Mouse (Mus musculus): ENCODE results near the gene Hist2h2bb.

Hist2h2bb gene

DNA sequence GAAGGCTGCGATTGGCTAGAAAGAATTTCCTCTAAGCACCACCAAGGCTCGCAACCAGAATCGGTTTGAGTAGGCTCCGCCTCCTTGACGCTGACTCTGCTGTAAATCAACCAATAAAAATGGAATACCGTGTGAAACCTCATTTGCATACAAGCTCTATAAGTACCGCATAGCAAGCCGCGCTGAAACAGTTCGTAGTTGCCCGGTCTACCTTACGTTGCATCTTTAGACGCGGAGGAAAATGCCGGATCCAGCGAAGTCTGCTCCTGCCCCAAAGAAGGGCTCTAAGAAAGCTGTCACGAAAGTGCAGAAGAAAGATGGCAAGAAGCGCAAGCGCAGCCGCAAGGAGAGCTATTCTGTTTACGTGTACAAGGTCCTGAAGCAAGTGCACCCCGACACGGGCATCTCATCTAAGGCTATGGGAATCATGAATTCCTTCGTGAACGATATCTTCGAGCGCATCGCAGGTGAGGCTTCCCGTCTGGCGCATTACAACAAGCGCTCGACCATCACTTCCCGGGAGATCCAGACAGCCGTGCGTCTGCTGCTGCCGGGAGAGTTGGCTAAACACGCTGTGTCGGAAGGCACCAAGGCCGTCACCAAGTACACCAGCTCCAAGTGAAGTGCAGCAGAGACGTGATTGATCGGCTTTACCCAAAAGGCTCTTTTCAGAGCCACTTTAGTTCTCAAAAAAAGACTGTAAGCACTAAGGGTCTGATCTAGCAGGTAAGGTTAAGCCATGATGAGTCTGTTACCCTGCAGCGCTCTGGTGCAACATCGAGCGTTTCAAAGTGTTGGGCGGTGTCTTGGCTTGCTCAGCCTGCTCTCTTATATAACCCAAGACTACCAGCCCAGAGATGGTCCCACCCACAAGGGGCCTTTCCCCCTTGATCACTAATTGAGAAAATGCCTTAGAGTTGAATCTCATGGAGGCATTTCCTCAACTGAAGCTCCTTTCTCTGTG lies at the start of gene Hist2h2bb:
Gene Hist2h2bb, plus strand, starts transcription at position 242 of the 964 bp plus-strand sequence.
- peak; percentile 92 to 93 for DNase-seq

DNA sequence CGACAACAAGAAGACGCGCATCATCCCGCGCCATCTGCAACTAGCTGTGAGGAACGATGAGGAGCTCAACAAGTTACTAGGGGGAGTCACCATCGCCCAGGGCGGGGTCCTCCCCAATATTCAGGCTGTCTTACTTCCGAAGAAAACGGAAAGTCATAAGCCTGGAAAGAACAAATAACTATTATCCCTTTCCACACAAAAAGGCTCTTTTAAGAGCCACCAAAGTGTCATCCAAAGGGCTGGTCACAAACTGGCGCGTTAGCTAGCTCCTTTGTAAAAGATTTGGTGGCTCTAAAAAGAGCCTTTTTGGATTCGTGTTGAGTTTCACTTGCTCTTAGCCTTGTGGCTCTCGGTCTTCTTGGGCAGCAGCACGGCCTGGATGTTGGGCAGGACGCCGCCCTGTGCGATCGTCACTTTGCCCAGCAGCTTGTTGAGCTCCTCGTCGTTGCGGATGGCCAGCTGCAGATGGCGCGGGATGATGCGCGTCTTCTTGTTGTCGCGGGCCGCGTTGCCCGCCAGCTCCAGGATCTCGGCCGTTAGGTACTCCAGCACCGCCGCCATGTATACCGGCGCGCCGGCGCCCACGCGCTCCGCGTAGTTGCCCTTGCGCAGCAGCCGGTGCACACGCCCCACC lies 49.3 kb upstream of the Hist2h2bb start:
- peak in 1 of 2 experiments; percentile 82 for DNase-seq

DNA sequence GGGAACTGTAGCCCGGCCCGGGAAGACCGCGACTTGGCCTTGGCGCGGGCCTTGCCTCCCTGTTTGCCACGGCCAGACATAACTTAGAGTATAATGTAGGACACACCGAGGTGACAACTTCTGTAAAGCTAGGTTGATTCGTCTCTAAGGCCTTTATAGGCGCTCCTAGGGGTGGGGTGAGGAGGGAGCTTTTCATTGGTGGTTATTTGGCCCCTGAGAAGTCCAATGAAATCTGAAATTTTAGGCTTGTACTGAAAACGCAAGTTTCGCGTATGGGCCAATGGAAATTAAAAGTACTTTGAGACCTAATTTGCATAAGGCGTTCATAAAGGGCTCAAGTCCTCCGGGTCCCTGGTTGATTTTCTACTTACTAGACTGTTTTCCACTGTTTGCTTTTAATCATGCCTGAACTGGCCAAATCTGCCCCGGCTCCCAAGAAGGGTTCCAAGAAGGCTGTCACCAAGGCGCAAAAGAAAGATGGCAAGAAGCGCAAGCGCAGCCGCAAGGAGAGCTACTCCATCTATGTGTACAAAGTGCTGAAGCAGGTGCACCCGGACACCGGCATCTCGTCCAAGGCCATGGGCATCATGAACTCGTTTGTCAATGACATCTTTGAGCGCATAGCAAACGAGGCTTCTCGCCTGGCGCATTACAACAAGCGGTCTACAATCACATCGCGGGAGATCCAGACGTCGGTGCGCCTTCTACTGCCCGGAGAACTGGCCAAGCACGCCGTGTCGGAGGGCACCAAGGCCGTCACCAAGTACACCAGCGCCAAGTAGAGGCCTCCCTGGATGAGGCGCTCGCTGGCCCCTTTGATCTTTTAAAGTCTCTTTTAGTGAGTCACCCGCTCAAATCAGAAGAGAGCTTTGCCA lies 48.5 kb upstream of the Hist2h2bb start, which contains the start of the genes Hist2h2ac and Hist2h2be:
Gene Hist2h2ac, minus strand, starts transcription at position 116 of the 875 bp plus-strand sequence.
Gene Hist2h2be, plus strand, starts transcription at position 355 of the 875 bp plus-strand sequence.
- DNase-seq, result peak; percentile 73 to 87

DNA sequence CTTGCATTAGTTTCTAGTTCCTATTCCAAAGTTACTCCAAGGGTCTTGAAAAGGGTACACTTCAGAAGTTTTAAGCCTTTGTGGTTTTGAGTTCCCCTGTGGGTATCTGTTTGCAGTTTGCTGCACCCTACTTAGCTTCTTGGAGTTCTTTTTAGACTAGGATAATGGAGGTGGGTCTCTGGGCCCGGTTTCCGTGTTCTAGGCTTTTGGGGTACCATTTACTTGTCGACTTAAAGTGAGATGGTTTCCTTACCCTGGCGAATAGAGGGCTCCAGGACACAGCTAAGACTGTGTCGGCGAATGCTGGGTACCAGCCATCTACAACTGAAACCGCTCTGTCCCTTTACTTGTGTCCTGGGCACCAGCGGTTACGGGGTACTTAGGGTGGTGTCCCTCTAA lies 47.9 kb upstream of the Hist2h2bb start:
- DNase-seq, result no peak

DNA sequence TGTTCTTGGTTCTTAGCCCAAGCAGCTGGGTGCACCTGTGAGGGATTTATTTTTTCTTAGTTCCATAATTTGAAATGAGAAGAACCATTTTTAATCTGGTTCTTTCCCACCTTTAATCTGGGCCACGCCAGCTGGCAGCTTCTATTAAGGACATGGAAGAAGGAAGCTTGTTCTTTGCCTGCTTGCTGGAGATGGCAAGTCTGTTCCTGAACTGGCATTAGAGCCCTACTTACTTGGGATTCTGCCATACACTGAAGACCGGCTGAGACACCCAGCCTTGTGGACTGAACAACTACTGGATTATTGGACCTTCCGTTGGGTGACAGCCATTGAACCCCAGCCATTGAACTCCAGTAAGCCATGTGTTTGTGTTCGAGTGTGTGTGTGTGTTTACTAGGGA lies 46.8 kb upstream of the Hist2h2bb start:
- DNase-seq, result no peak

DNA sequence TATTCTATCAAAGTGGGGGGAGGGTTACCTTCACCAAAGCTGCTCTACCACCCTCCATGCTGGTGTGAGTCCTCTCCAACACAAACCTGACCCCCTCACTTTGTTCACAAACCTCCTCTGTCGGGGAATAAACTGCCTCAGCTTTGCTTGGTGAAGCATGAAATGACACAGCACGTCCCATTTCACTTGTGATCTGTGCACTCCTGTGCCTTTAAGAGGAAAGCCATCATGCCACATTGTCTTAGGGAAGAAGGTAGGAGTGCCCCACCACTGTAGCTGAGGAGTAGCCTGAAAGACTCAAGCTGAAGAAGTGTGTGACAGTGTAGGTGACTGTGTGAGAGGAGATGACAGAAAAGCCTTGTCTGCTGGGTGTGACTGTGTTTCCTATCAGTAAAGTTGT lies 44.1 kb upstream of the Hist2h2bb start:
- DNase-seq, result no peak

DNA sequence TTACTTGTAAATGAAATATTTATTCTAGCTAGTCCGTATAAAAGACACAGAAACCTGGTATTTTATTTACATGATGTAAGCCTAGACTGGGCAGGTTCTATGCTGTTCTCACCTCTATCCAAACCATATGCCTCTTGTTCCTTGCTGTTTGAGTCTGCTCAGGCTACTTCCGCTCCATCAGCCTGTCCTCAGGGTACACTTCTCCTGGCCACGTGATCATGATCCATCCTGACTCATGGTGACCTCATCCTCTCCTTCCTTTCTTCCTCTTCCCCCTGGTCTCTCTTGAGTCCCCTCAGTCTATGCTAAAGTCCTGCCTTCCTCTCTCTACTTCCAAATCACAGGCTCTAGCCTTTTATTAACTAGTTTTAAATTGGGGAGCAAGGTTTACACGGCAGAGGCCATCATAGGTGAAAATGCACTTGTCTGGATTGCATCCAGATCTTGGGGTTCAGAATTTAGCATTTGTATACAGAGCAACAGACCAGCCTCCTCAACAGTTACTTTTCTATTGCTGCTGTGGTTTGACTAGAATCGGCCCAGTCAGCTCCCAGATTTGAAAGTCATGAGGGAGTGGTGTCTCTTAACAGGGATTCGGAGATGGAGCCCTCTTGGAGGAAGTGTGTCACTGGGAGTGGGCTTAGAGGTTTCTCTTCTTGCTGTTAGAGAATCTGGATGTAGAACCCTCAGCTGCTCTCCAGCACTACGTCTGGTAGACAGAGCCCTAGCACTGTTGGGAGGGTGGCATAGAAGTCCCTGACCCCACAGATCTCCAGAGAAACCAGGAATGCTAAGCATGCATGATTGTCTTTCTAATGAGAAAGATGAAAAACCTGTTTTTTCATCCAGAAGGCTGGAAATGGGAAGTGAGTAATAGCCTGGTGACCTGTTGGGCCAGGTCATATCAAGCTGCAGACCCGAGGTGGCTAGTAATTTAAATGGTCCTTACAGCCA lies 42.6 kb upstream of the Hist2h2bb start:
- DNase-seq, result no peak

DNA sequence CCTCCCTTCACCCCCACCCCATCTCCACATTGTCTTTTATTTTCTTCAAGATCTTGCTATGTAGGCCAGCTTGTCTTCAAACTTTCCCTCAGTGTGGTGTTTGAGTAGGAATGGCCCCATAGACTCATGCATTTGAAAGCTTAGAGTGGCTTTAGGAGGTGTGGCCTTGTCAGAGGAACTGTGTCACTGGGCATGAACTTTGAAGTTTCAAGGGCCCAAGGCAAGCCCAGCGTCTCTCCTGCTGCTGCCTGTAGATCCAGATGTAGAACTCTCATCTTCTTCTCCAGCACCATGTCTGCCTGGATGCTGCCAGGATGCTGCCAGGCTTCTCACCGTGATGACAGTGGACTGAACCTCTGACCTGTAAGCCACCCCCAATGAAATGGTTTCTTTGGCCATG lies 40.7 kb upstream of the Hist2h2bb start:
- no peak for DNase-seq

DNA sequence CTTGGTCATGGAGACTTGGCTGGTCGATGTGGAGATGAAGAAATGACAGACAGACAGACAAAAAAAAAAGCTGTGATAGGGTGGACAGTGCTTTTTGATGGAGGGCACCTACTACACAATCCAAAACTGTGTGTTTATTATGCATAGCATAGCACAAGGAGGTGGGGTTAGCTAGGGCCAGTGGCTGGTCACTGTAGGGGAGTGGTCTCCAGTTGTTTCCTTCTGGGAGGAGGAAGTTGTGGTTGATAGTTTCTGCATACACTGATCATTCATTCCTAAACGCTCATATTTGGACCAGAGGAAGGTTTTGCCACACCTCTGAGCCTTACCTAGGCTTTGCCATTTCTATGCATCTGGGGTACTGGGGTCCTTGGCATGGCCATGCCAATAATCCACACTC lies 39.1 kb upstream of the Hist2h2bb start:
- no peak for DNase-seq

DNA sequence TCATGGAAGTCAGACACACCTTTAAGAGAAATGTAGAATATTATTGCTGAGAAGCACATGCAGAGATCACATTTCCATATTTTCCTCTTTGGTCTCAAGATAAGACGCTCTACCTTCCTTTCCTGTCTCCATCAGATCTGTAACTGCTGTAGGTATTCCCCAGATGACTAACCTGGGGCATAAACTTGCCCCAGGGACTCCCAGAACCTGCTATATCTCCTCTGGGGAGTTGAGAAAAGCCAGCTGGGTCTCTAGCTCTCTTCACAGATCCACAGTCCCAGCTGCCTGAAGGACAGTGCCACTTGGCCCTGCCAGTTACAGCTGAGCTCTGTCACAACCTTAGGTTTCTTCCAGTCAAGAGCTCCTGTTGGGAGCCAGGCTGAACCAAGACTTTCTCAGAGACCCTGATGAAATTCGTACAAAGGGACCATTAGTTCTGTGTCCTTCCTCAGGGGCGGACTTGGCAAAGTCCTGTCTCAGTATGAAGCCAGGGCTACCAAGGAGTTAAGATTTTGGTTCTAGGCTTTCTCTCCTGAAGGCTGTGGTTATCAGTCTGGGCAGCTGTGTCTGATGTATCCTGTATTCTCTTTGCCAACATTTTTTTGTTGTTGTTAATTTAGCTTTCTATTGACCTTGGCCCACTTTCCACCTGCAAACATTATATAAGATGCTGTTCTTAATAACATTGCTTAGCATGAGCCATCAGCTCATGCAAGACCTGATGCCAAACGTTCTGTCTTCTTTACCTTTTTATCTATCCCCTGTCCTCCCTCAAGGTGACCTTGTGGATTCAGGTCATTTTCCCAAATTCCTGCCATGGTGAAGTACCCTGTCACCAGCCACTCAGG lies 38.4 kb upstream of the Hist2h2bb start:
- DNase-seq, result no peak

DNA sequence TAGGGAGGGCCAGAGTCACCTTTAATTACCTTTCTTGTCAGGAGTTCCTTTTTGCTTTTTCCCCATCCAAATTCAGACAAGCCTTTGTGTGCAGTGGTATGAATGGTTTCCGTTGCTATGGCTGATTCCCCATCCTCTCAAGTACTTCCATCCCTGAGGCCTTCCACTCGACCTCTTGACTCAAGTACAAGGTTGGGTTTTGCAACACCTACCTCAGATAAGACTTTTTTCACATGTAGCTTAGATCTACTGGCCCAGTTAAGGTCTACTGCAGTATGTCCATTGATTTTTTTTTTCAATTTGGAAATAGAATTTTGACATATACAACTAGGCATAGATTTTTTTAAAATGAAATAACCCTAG lies 37.8 kb upstream of the Hist2h2bb start:
- no peak for DNase-seq

DNA sequence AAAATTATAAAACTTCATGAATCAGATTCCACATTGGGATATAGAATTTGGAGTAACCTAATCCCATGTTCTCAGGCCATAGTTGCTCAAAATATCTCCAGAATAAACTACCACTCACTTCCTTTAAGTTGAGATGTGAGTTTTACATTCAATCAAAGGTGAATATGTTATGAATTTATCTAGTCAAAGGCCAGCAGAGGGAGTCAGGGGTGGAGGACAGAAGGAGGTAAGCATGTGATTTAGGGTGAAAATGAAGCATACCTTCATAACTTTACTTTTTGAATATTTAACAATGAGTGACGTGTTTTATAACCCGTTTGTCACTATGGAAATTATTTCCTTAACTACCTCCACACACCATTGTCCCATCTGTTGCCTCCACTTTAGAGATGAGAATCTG lies 34.6 kb upstream of the Hist2h2bb start:
- no peak for DNase-seq

DNA sequence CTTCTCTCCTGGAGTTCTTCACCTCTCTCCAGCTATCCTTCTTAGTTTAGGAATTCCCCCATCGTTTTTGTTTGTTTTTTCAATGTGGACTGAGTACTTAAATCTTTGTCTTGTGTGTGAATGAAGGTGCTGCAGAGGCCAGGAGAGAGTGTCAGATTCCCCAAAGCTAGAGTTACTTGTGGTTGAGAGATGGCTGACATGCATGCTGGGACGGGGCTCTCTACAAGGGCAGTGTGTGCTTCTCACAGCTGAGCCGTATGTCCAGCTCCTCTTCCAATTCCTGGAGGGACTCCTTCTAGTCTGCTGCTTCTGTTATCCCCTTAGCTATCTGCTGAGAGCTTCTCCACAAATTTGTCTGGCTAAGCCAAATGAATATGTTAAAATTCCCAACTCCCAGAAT lies 33.7 kb upstream of the Hist2h2bb start:
- no peak for DNase-seq

DNA sequence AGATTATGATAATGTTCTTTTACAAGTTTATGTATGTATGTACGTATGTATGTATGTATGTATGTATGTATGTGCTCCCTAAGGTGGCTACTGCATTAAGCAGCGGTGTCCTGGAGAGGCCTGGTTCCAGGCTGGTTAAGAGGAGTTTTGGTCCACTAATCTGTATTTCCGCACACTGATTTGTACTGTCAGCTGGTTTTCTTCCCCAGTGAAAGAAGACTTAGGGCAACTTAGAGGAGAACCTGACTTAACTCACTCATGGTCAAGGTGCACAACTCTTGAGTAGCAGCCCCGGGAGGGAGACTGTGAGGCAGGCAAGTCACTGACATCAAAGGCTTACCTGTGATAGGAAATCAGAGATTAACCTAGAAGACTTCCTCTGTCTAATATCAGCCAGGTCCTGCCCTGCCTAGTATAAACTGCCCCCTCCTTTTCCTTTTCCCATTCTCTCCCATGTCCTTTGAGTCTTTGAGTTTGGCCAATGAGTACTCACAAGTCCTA lies 32.7 kb upstream of the Hist2h2bb start:
- DNase-seq, result no peak

DNA sequence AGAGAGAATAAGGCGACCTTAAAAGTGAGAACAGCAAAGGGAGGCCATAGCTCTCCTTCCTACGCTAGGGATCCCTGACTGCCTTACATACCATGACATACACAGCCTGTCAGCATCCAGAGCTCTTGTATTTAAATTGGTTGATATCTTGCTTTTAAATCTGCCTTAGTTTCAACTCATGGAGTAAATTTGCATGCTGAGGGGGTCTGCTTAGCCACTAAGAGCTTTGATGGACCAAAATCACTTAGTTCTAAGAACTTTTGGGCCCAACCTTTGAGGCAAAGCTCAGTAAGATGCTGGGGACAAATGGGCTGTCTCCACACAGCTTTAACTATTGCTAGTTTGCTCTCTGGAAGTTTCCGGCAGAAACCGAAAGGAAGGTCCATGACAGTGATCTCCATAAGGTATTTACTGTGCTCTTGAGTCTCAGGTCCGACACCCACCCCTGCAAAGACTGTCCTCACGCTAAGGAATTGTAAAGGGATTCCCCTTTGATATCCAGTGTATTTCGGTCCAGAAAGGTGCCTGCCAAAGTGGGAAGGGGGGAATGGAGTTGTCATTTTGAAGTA lies 32.1 kb upstream of the Hist2h2bb start:
- DNase-seq, result no peak

DNA sequence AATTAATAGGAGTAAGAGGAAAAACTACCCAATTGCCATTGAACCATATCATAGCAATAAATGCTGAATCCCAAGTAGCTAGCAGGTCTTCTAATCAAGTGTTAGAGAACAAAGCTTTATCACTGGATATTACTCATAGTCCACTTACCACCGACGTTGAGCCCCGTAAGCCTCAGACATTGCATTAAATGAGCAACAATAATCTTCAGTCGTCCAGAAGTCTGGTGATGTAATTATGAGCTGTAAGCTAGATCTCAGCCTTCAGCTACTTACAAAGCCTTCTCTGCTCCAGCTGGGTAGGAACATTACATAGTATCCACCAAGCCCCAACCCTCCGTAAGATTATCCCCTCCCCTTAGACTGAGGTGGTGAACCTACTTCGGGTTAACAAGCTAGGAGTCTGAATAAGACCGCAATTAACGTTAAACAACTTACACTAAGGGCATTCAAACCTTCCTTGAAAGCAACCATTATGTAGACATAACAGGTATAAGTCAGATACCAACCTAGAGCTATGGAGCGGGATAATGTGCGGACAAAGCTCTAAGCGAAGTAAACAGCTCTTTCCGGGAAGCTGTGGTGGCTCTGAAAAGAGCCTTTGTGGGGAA lies 31.5 kb upstream of the Hist2h2bb start:
- no peak for DNase-seq

DNA sequence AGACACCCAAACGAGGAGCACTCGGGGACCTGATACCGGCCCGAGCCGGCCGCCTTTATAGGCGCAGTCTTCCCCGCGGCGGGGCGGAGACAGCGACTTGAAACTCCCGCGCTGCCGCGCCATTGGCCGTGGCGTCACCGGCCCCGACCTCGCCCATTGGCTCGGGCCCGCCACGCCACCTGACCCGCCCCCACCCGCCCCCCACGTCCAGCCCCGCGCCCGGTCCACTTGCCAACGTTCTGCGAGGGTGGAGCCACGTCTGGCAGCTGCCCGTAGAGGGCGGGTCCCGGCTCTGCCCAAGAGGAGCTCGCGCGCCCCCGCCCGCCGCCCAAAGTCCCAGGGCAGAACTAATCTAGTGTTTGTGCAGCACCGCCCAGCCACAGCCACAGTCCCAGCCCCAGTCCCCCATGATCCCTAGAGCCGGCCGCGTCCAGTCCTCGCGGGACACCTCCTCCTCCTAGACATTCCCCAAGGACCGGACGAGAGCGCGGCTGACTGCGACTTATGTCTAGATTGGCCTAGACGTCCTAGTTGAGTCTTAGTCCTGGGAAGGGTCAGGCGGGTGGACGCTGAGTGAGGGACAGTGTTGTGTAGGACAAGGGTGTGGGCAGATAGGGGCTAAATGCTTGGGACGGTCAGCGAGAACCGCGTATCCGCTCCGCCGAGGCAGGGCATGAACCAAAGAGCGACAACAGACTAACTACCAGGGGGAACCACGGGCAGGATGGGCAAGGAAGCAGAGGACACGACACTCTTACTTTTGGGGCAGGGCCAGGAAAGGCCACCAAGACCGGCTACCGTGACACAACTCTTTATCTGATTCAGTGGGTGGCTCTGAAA lies 30.4 kb upstream of the Hist2h2bb start, which contains the start of gene Hist2h3c2:
Gene Hist2h3c2, minus strand, starts transcription at position 174 of the 840 bp plus-strand sequence.
- DNase-seq, result peak; percentile 60 to 87

DNA sequence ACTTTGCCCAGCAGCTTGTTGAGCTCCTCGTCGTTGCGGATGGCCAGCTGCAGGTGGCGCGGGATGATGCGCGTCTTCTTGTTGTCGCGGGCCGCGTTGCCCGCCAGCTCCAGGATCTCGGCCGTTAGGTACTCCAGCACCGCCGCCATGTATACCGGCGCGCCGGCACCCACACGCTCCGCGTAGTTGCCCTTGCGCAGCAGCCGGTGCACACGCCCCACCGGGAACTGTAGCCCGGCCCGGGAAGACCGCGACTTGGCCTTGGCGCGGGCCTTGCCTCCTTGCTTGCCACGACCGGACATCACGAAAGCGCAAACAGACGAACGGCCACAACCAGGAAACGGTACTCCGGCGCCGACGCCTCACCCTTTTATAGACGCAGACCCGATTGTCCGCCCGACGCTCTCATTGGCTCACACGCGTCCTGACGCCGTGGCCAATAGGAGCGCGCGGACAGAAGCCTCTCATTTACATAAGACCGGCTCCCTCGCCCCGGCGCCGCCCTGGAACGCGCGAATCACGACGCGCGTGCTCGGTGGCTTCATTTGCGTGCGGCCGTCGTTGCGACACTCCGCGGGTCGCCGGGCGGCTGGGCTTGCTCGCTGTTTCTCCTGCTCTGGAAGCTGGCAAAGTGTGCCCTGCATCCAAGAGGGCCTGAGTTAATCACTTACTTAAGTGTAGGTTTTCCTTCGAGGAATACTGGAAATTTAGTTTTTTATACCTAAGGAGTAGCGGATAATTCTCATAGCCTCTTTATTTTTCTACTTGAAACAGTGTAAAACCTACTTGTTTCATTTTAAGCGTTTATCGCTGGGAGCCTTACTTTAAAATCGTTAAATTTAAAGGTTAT lies 29.4 kb upstream of the Hist2h2bb start, which contains the start of gene Hist2h2aa2:
Gene Hist2h2aa2, minus strand, starts transcription at position 328 of the 850 bp plus-strand sequence.
- peak; percentile 97 to 98 for DNase-seq
